Mouse (Mus musculus) intestine, embryonic 16.5 days (tissue): Measurements from ENCODE around the gene Hist1h2bc. TPM values are rescaled to one million over a fixed set of nuclear protein-coding genes. Genes with fewer than 3 reads are reported as not detected.
"Not testable (repeated sequence)": the region's sequence is repeated elsewhere in the genome, so short reads cannot be mapped to it uniquely, and the experiment has no call there.

Source experiments
- ATAC-seq: fragments of 200-750 bp; cut with Nextera tagmentation; 2 replicates; pipeline ENCODE4 v1.8.0; 2017; ENCODE audit warnings: moderate TSS enrichment, moderate library complexity
- H3K27ac ChIP-seq: fragments of 300-500 bp; sonication (generic); 2 replicates; pipeline ENCODE4 v1.5.1; 2014; ENCODE audit warnings: mild to moderate bottlenecking, low read length
- H3K27me3 ChIP-seq: fragments of 300-500 bp; sonication (generic); replicated peaks from 2 replicates; pipeline ENCODE4 v1.6.1; 2014; ENCODE audit warnings: low read length, control low read depth, mixed read lengths; ENCODE audit not compliant: control insufficient read depth, insufficient read depth
- H3K36me3 ChIP-seq: fragments of 300-500 bp; sonication (generic); 2 replicates; pipeline ENCODE4 v1.6.1; 2014; ENCODE audit warnings: low read length, control low read depth; ENCODE audit not compliant: control insufficient read depth, insufficient read depth
- H3K4me1 ChIP-seq: fragments of 300-500 bp; sonication (generic); 2 replicates; pipeline ENCODE4 v1.6.1; 2014; ENCODE audit warnings: low read length, control low read depth, mixed read lengths; ENCODE audit not compliant: control insufficient read depth, insufficient read depth
- H3K4me2 ChIP-seq: fragments of 300-500 bp; sonication (generic); 2 replicates; pipeline ENCODE4 v1.6.1; 2014; ENCODE audit warnings: low read depth, low read length, control low read depth
- H3K4me3 ChIP-seq: fragments of 300-500 bp; sonication (generic); 2 replicates; pipeline ENCODE4 v1.5.1; 2014; ENCODE audit warnings: mild to moderate bottlenecking, low read length
- H3K9ac ChIP-seq: fragments of 300-500 bp; sonication (generic); 2 replicates; pipeline ENCODE4 v1.6.1; 2014; ENCODE audit warnings: low read depth, low read length
- H3K9me3 ChIP-seq: fragments of 300-500 bp; sonication (generic); 2 replicates; pipeline ENCODE4 v1.6.1; 2016; ENCODE audit warnings: low read length, control low read depth; ENCODE audit not compliant: control insufficient read depth
- WGBS: fragments of 180-500 bp; shearing (Covaris S2); extraction: QIAGEN DNeasy Blood & Tissue Kit; methylation state at CpG from one replicate; pipeline ENCODE4 v1.1.7; 2014; 5-methylcytosine and 5-hydroxymethylcytosine counted together
- polyA plus RNA-seq: library from polyadenylated mRNA; unstranded; fragments of >200 nt; fragmentation: Nextera tagmentation; extraction: Ambion mirVana; gene quantifications from 2 replicates; pipeline ENCODE4 v1.2.1, GENCODE M21; 2015

The Hist1h2bc gene
- polyA plus RNA-seq, 1 experiment from 2014 or later = 101 TPM

GRCm38 (mm10) chr13:23708041-23708440 lies 24.0 kb downstream of the Hist1h2bc start:
- no peak overlapping the region for H3K27ac ChIP-seq
- no peaks in the 10 kb centered on the region for H3K36me3 ChIP-seq
- no peak overlapping the region for H3K4me3 ChIP-seq
- H3K9me3 ChIP-seq = no peaks in the 10 kb centered on the region
- ATAC-seq = no peak
- 93% methylated on average over 4 of the region's 4 CpGs for WGBS
- H3K4me2 ChIP-seq = no peak overlapping the region
- H3K4me1 ChIP-seq = peaks cover 8% of the 10 kb centered on the region; the same call in 1 of the 2 replicates
- H3K27me3 ChIP-seq = no peaks in the 10 kb centered on the region
- H3K9ac ChIP-seq = no peak overlapping the region

DNA sequence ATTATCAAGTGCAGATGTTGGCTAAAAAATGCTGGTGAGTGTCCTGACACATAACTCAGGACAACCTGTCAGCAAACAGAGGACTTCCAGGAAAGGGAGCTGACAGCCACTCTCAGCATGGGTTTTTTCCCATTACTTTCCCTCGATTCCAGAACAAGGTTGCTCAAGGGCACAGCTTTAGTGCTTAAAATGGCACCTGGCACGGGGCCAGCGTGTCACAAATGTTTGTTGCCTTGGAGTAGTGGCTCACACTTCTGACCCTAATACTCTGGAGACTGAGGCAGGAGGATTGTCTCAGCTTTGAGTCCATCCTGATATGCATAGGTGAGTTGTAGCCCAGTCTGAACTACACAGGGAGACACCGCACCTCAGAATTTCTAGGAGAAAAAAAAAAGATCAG lies 24.7 kb downstream of the Hist1h2bc start:
- WGBS = 74% methylated on average over 4 of the region's 4 CpGs

GRCm38 (mm10) chr13:23709714-23710373 lies 25.8 kb downstream of the Hist1h2bc start:
- no peaks in the 10 kb centered on the region for H3K27me3 ChIP-seq
- peaks cover 8% of the 10 kb centered on the region; the same call in 1 of the 2 replicates for H3K4me1 ChIP-seq
- H3K9me3 ChIP-seq = no peaks in the 10 kb centered on the region
- H3K9ac ChIP-seq = peak overlapping the region; percentile 77
- H3K4me2 ChIP-seq = peak overlapping the region; percentile 91
- H3K36me3 ChIP-seq = no peaks in the 10 kb centered on the region
- peak overlapping the region; percentile 57 for H3K4me3 ChIP-seq
- WGBS = 23% methylated on average over 15 of the region's 15 CpGs
- peak; percentile 56 for ATAC-seq
- peak overlapping the region; percentile 54 for H3K27ac ChIP-seq

More for the DNA sequence above, 24.7 kb downstream of the Hist1h2bc start:
- Histone ChIP-seq H3K27ac (no peak overlapping the region), H3K4me1 (peaks cover 8% of the 10 kb centered on the region; the same call in 1 of the 2 replicates), H3K4me3 (no peak overlapping the region), H3K4me2 (no peak overlapping the region), H3K9me3 (no peaks in the 10 kb centered on the region), H3K36me3 (no peaks in the 10 kb centered on the region), H3K9ac (no peak overlapping the region), H3K27me3 (no peaks in the 10 kb centered on the region)
- ATAC-seq = no peak

DNA sequence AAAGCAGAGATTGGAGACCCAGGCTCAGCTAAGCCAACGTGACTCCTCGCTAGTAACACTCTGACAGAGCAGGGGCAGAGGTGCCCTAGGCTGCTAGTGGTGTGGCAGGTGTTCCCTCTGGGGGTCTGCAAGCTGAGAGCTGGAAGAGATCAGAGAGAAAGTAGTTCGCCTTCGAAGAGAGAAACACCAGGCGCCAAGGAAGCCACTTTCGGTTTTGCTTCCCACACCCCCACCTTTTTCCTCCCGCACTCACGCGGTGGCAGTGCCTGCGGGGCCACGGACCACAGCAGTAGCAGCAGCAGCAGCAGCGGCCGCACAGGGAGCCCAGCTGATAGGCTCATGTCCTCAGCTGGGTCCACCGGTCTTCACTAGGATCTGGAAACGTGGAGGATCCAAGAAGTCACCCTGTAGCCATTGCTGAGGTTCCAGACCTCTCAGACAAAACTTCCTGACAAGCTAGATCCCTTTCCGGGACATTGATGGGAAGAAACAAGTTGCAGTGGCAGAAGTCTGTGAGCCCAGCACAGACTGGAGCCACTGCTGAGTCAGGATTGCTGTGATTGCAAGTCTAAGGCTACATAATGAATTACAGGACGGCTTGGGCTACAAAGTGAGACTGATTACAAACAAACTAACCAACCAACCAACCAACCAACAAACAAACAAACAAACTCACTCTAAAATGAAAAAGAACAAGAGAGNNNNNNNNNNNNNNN lies 26.5 kb downstream of the Hist1h2bc start, which contains the start of gene Hfe:
TSS of gene Hfe (minus strand) at position 481 of the 716 bp plus-strand sequence.
- Histone ChIP-seq H3K4me2 (peak within 1 kb of the TSS; percentile 91), H3K9ac (peak within 1 kb of the TSS; percentile 77), H3K27ac (peak within 1 kb of the TSS; percentile 54), H3K36me3 (no peaks in the 10 kb centered on the region), H3K4me1 (peaks cover 8% of the 10 kb centered on the region; the same call in 1 of the 2 replicates), H3K9me3 (no peaks in the 10 kb centered on the region), H3K27me3 (no peaks in the 10 kb centered on the region), H3K4me3 (peak within 1 kb of the TSS; percentile 57)
- WGBS = 3% methylated on average over 17 of the region's 17 CpGs
- ATAC-seq = peak; percentile 83

DNA sequence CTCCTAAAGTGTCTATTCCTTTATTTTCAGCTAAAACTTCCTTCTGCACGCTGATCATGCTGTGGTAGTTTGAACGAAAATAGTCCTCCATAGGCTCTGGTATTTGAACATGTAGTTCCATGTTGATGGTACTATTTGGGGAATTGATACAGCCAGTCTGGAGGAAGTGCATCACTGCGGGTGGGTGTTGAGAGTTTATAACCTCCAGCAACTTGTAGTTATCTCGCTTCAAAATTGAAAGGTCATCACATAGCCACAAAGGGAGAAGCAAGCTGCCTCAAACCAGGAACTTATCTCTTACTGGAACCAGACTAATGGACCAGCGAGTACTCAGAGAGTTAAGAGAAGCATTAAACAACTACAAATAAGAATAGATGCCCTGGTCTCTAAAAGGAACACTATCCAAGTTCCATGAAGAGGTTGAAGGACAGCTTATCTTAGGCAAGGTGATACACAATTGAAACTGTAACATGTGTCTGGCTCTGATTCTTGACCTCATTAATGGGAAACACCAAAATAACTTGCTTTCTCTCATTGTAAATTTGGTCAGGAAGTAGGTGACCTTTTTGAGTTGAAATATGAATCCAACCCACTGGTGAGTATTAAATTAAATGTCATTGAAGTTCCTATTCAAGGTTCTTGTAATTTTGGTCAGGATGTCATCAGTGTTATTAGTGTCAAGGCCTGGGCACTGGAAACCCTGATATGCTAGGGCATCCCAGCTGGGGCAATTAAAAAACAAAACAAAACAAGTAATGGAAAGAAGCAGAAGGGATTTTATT lies 32.5 kb downstream of the Hist1h2bc start:
- WGBS = 83% methylated on average over 5 of the region's 5 CpGs
- H3K36me3 ChIP-seq = no peaks in the 10 kb centered on the region
- H3K4me2 ChIP-seq = no peak overlapping the region
- no peak overlapping the region for H3K9ac ChIP-seq
- no peak overlapping the region for H3K27ac ChIP-seq
- no peaks in the 10 kb centered on the region for H3K9me3 ChIP-seq
- ATAC-seq = no peak
- H3K4me3 ChIP-seq = no peak overlapping the region
- no peaks in the 10 kb centered on the region for H3K27me3 ChIP-seq
- no peaks in the 10 kb centered on the region for H3K4me1 ChIP-seq

DNA sequence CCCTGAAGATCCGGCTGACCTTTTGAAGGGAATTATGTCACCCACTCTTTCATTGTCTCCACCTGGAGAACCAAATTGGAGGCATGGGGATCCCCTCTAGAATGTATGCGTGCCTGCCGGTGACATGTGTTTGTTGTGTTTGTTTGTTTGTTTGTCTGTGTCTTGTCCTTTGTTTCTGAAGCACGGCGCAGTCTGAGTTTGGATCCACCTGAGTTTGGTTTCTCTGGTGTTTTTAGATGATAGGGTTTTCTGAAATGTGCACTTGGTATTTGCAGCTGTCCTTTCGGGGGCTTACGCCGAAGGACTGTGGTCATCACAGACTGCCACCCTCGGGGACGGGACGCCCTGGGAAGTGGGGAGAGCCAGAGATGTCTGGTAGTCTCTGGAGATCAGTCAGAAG lies 33.2 kb downstream of the Hist1h2bc start:
- no peaks in the 10 kb centered on the region for H3K4me1 ChIP-seq
- H3K4me3 ChIP-seq = no peak overlapping the region
- H3K9ac ChIP-seq = no peak overlapping the region
- ATAC-seq = no peak
- no peaks in the 10 kb centered on the region for H3K9me3 ChIP-seq
- no peak overlapping the region for H3K27ac ChIP-seq
- no peaks in the 10 kb centered on the region for H3K36me3 ChIP-seq
- H3K27me3 ChIP-seq = no peaks in the 10 kb centered on the region
- 48% methylated on average over 11 of the region's 11 CpGs for WGBS
- no peak overlapping the region for H3K4me2 ChIP-seq

- H3K27me3 ChIP-seq, H3K4me2 ChIP-seq, H3K36me3 ChIP-seq, H3K4me3 ChIP-seq, H3K4me1 ChIP-seq, H3K27ac ChIP-seq, H3K9me3 ChIP-seq, ATAC-seq, H3K9ac ChIP-seq: not testable (repeated sequence)
- 16% methylated on average over 2 of the region's 2 CpGs for WGBS
These were observed 33.7 kb downstream of the Hist1h2bc start for GRCm38 (mm10) chr13:23717593-23718245.

- H3K4me1 ChIP-seq = no peaks in the 10 kb centered on the region
- no peaks in the 10 kb centered on the region for H3K36me3 ChIP-seq
- no peak overlapping the region for H3K4me3 ChIP-seq
- H3K4me2 ChIP-seq = no peak overlapping the region
- no peak for ATAC-seq
- no peak overlapping the region for H3K9ac ChIP-seq
- H3K27ac ChIP-seq = no peak overlapping the region
- H3K9me3 ChIP-seq = no peaks in the 10 kb centered on the region
- H3K27me3 ChIP-seq = no peaks in the 10 kb centered on the region
- 80% methylated on average over 4 of the region's 4 CpGs for WGBS
These were observed 40.2 kb downstream of the Hist1h2bc start for GRCm38 (mm10) chr13:23724239-23724638.

DNA sequence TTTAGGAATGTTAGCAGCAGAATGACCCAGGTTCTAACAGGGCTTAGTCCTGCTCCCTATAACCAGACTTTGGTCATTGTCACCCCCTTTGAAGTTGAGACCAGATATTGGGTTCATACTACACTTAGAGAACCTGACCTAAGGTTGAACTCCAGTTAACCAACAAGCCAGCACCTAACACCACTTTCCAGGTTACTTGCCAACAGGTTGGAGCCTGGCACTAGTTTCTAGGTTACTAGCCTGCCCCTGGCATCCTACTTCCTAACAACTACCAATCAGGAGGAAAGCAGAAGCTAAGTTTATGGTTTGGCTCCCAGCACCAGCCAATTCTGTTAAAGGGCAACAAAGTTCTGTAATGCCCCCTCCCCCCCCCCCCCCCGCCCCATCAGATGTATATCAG lies 41.2 kb downstream of the Hist1h2bc start:
- H3K4me3 ChIP-seq = no peak overlapping the region
- no peak overlapping the region for H3K4me2 ChIP-seq
- no peaks in the 10 kb centered on the region for H3K27me3 ChIP-seq
- H3K9me3 ChIP-seq = no peaks in the 10 kb centered on the region
- H3K36me3 ChIP-seq = no peaks in the 10 kb centered on the region
- ATAC-seq = no peak
- no peak overlapping the region for H3K9ac ChIP-seq
- H3K27ac ChIP-seq = no peak overlapping the region
- no peaks in the 10 kb centered on the region for H3K4me1 ChIP-seq
- WGBS = no CpG with 5 or more reads among the region's 1 CpGs
